Mouse (Mus musculus) ES-E14 (cell line): ENCODE measurements at regions not wholly inside any gene's neighbourhood (a gene's known extent, or its start where the extent isn't known, plus 50 kb on each side); places are given as distances from the start of the nearest gene placed in this dataset.

Experiments
- CHD2 ChIP-seq: IDR thresholded peaks from 2 replicates; pipeline ENCODE4 v1.6.1; 2014; ENCODE audit warnings: mild to moderate bottlenecking, low read depth, low read length, inconsistent platforms
- MAFK ChIP-seq: IDR thresholded peaks from 2 replicates; pipeline ENCODE4 v1.6.1; 2014; ENCODE audit warnings: mild to moderate bottlenecking, low read depth, low read length, inconsistent platforms; ENCODE audit not compliant: insufficient read depth
- ZC3H11A ChIP-seq: IDR thresholded peaks from 2 replicates; pipeline ENCODE4 v1.6.1; 2012; ENCODE audit warnings: low read depth, mild to moderate bottlenecking, inconsistent platforms, low read length, borderline replicate concordance
- ZNF384 ChIP-seq: IDR thresholded peaks from 2 replicates; pipeline ENCODE4 v1.6.1; 2012; ENCODE audit warnings: low read depth, low read length, inconsistent platforms

GRCm38 (mm10) chr13:53739127-53739526 lies 266.3 kb upstream of the Msx2 start:
- TF ChIP-seq MAFK (no peak), ZC3H11A (no peak), CHD2 (no peak), ZNF384 (no peak)
